Mouse (Mus musculus) spleen, adult 2 months (tissue): ENCODE measurements around the gene 2510039O18Rik. TPM values are rescaled to one million over a fixed set of nuclear protein-coding genes. Genes with fewer than 3 reads are reported as not detected.

Source experiments
- DNase-seq, 2 experiments: peaks; one replicate each; pipeline versions ENCODE4 v3.0.0 to v3.0.0-alpha.2; 2012 to 2021; ENCODE audit warnings: low spot score in 2 of 2, low read depth in 1 of 2
- H3K27ac ChIP-seq: fragments of 200-500 bp; 2 replicates; pipeline ENCODE4 v1.5.1; 2012; ENCODE audit warnings: low read length, inconsistent platforms; ENCODE audit not compliant: insufficient read depth
- H3K27me3 ChIP-seq: fragments of 200-500 bp; 2 replicates; pipeline ENCODE4 v1.6.1; 2012; ENCODE audit warnings: mild to moderate bottlenecking, moderate library complexity, low read length, inconsistent platforms; ENCODE audit not compliant: control insufficient read depth, insufficient read depth
- H3K36me3 ChIP-seq: fragments of 200-500 bp; 2 replicates; pipeline ENCODE4 v1.6.1; 2012; ENCODE audit warnings: mild to moderate bottlenecking, low read length, inconsistent platforms; ENCODE audit not compliant: control insufficient read depth, insufficient read depth
- H3K4me1 ChIP-seq: fragments of 200-500 bp; 2 replicates; pipeline ENCODE4 v1.6.1; 2011; ENCODE audit warnings: inconsistent platforms; ENCODE audit not compliant: control insufficient read depth, insufficient read depth, insufficient read length
- H3K4me3 ChIP-seq: fragments of 200-500 bp; 2 replicates; pipeline ENCODE4 v1.5.1; 2011; ENCODE audit warnings: mild to moderate bottlenecking, inconsistent platforms; ENCODE audit not compliant: insufficient read depth, insufficient read length; ENCODE audit errors: extremely low read depth
- CTCF ChIP-seq: fragments of 200-500 bp; IDR thresholded peaks from 2 replicates; pipeline ENCODE4 v1.5.1; 2011; ENCODE audit warnings: mild to moderate bottlenecking, inconsistent platforms; ENCODE audit not compliant: insufficient read depth, insufficient read length, insufficient replicate concordance; ENCODE audit errors: extremely low read depth
- POLR2A ChIP-seq: fragments of 200-500 bp; IDR thresholded peaks from 2 replicates; pipeline ENCODE4 v1.6.1; 2011; ENCODE audit warnings: low read depth, low read length, inconsistent platforms
- WGBS: fragments of 180-500 bp; shearing (Covaris S2); methylation state at CpG from one replicate; pipeline ENCODE4 v1.1.7; 2018; 5-methylcytosine and 5-hydroxymethylcytosine counted together
- polyA plus RNA-seq: library from polyadenylated mRNA; depleted of rRNA; stranded (reverse); fragments of >200 nt; gene quantifications from 2 replicates; pipeline ENCODE4 v1.2.3, GENCODE M21; 2012

Gene 2510039O18Rik
- polyA plus RNA-seq, 1 experiment: 80.5 TPM

DNA sequence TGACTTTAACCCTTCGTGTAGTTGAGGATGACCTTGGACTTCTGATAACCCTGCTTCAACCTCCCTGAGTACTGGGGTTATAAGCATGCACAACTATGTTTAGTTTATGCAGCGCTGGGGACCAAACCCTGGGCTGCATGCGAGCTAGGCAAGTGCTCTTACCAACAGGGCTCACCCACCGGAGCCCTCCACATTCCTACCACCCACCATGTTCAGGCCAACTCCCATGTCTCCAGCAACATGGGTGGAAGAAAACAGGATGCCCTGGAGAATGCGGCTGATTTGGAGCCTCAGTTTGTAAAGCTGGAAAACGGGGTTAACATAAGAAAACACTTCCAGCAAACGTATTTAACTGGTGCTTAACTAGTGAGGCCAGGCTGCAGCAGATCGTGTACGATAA is 4.8 kb upstream of the 2510039O18Rik start:
- no peak for TF ChIP-seq CTCF
- no peak for TF ChIP-seq POLR2A
- H3K36me3 ChIP-seq: no peaks in the 10 kb centered on the region
- DNase-seq: no peak
- H3K27me3 ChIP-seq: no peaks in the 10 kb centered on the region
- no peak overlapping the region for H3K27ac ChIP-seq
- peaks cover 5% of the 10 kb centered on the region; the same call in 1 of the 2 replicates for H3K4me1 ChIP-seq
- 36% methylated on average over 9 of the region's 9 CpGs for WGBS
- H3K4me3 ChIP-seq: peak overlapping the region; percentile 97

DNA sequence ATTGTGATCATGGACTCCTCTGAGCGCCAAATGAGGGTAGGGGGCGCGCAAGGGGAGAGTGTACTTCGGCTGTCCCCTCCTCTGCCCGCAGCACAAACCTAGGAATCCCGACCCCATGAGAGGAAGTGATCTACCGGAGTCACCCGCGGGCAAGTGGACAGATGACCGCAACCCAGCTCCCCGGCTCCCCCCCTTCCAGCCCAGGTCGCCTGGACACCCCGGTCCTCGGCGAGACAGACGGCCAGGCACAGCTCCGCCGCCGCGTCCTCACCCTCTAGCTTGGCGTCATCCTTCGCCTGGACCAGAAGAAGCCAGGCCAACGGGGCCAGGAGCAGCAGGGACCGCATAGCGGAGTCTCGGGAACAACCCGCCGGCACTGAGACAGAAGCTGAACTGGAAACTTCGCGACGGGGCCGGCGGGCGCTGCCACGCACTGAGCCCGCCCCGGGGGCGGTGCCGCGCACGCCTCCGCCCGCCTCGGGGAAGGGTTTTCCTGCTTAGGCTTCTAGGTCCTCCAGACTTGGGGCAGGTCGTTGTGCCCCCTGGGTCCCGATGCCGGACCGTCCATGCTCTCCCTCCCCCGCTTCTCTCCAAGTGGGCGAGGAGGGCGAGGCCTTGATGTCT is 4.3 kb upstream of the 2510039O18Rik start, which contains the start of gene Plod1:
Gene Plod1 (minus strand): TSS at position 437 of the 624 bp plus-strand sequence.
- WGBS: 2% methylated on average over 51 of the region's 51 CpGs
- Histone ChIP-seq H3K27ac (peak within 1 kb of the TSS; percentile 60; the same call in 1 of the 2 replicates), H3K27me3 (no peaks in the 10 kb centered on the region), H3K4me1 (peaks cover 6% of the 10 kb centered on the region; the same call in 1 of the 2 replicates), H3K36me3 (no peaks in the 10 kb centered on the region), H3K4me3 (peak within 1 kb of the TSS; percentile 97)
- DNase-seq: peak; percentile 21 to 76
- TF ChIP-seq CTCF (no peak), POLR2A (no peak)

DNA sequence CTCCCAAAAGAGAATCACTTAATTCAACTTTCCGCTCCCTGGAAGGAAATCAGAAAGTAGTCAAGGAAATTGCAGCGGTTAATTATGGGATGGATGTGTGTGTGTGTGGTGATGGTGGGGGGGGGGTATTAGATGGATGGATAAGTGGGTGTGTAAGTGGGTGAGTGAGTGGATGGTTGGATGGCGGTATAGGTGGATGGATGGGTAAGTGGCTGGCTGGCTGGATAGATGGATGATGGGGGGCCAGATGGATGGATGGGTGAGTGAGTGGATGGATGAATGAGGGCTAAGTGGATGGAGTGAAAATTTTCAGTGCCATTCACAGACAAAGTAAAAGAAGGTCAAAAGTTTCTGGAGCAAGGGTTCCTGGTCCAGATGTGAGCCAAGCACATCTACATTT is 3.7 kb upstream of the 2510039O18Rik start:
- WGBS: 39% methylated on average over 3 of the region's 3 CpGs
- no peak for DNase-seq
- Histone ChIP-seq H3K27me3 (no peaks in the 10 kb centered on the region), H3K4me3 (peak overlapping the region; percentile 97; the same call in 1 of the 2 replicates), H3K36me3 (no peaks in the 10 kb centered on the region), H3K27ac (no peak overlapping the region), H3K4me1 (peaks cover 12% of the 10 kb centered on the region)
- TF ChIP-seq POLR2A (no peak), CTCF (no peak)

DNA sequence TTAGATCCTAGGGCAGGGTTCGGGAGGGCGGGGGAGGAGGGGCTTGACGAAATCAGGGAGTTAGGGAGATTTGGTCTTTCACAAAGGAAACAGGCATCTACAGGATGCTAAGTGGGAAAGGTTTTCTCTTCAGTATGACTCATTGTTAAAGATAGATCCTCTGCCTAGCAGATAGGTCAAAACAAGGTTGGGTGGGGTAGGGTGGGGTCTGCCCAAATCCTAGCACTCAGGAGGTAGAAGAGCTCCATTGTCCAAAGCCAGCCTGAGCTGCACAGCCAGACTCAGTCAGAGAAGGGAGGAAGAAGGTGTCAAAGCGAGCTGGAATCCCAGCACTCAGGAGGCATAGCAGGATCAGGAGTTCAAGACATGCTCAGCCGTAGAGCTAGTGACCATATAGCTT is 3.2 kb upstream of the 2510039O18Rik start:
- H3K27me3 ChIP-seq: no peaks in the 10 kb centered on the region
- no peak overlapping the region for H3K27ac ChIP-seq
- H3K36me3 ChIP-seq: no peaks in the 10 kb centered on the region
- no peak for TF ChIP-seq POLR2A
- WGBS: 94% methylated on average over 5 of the region's 5 CpGs
- peaks cover 16% of the 10 kb centered on the region for H3K4me1 ChIP-seq
- H3K4me3 ChIP-seq: no peak overlapping the region
- no peak for DNase-seq

DNA sequence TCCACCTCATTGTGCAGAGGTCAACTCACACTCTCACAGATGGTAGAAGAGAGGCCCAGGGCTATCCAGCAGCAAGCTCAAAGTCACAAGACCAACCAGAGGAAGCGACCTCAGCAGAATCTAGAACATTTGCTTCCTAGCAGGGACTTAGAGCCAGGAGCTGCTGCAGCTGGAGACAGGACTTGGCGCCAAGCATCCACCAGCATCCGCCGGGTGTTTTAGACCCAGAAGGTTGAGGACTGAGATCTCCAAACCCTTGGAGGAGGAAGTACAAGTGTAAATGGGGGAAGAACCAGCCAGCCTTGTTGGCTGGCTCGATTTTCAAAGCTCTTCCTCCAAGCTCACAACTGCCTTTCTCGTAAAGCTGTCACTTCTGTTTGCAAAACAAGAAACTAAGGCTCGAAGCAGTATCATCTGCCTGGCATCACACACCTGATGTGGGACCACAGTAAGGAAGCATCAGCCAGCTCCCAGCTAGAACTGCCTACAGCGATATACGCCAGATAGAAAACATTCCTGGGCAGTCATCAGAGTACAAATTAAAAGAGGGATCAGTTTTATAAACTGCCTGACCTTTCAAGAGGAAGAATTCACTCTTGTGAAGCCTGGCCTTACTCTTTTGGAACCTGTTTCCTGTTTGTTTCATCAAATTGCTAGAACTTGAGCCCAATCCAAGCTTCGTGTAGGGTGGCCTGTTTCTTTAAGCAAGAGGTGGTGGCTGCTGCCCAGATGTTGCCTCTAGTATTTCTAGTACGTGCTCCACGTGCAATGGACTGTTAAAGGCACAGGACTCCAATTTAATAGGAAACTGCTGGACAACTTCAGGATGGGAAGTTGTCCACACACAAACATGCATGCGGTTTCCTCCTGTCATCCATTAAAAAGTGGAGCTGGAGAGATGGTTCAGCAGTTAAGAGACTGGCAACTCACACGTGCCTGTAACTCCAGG is 2.3 kb upstream of the 2510039O18Rik start:
- no peak for DNase-seq
- TF ChIP-seq POLR2A (no peak), CTCF (no peak)
- Histone ChIP-seq H3K36me3 (no peaks in the 10 kb centered on the region), H3K27ac (peak overlapping the region; percentile 33), H3K27me3 (no peaks in the 10 kb centered on the region), H3K4me3 (no peak overlapping the region), H3K4me1 (peaks cover 24% of the 10 kb centered on the region)
- 42% methylated on average over 14 of the region's 14 CpGs for WGBS

DNA sequence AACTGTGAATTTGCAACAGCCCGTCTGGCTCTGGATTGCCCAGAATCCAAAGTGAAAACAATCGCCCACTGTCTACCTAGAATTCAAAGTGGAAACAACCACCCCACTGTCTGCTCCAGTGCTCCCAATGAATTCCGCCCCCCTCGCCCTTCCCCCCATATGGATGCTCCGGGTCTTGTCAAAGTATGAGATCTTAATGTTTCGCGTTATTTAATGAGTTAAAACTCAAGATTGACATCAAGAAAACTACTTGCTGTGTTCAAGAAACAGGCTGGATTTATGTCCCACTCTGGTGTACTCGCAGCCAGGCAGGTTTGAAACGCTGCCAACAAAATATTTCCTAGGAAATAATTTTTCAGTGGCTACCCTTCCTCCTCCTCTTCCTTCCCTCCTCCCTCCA is 584 bp upstream of the 2510039O18Rik start:
- no peak for DNase-seq
- Histone ChIP-seq H3K27ac (no peak overlapping the region), H3K4me3 (no peak overlapping the region), H3K36me3 (peaks cover 6% of the 10 kb centered on the region), H3K27me3 (no peaks in the 10 kb centered on the region), H3K4me1 (peaks cover 25% of the 10 kb centered on the region)
- TF ChIP-seq POLR2A: no peak
- no peak for TF ChIP-seq CTCF
- 66% methylated on average over 9 of the region's 9 CpGs for WGBS
